Mouse (Mus musculus) c-Kit-positive CD71-positive TER-119-positive erythroid progenitor cells, embryonic 14.5 days (primary cell): ENCODE measurements around the gene Rtl8a.
"Not testable (repeated sequence)": the region's sequence is repeated elsewhere in the genome, so short reads cannot be mapped to it uniquely, and the experiment has no call there.

Source experiments
- DNase-seq: peaks from one replicate; pipeline ENCODE4 v3.0.0-alpha.2; 2013; ENCODE audit warnings: low spot score

Gene Rtl8a

DNA sequence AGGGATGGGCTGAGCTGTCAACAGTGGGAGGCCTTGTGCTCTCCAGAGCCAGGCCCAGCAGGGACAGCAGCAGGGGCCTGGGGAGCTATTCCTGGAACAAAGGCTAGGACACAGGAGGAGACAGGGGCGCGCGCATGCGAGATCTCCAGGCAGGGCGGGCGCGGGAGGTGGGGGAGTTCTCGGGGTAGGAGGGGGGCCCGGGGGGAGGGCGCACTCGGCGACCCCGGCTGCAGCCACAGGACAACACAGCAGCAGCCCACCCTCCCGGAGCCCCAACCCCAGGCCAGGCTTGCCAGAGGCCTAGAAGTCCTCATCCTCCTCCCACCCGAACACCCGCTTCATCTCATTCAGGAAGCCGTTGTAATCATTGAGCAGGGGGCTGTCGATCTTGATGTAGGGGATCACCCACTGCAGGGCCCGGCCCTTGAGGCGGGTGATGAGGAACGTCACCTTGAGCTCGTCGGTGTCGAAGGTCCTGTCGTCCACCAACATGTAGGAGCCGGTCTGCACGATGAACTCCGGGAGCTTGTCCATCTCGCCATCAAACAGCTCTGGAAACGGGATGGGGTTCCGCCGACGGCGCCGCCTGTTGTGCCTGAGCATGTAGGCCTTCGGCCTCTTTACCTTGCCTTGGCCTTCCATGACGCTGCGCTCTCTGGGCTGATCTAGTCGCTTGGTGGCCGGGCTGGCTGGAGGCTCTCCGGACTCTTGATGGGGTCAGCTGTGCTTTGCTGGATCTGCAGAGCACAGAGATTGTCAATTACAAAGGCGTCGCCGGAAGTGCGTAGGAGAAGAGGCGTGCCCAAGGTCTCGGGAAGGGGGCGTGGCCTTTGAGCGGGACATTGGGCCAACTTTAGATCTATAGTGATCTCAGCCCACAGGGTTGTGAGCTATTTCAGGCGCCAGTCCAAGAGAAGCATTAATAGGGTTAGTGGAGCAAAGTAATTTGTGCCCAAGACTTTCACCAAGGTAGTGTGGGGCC, at the start of gene Rtl8a:
Gene Rtl8a (minus strand): TSS at position 703 of the 982 bp plus-strand sequence.
- DNase-seq: peak; percentile 37

DNA sequence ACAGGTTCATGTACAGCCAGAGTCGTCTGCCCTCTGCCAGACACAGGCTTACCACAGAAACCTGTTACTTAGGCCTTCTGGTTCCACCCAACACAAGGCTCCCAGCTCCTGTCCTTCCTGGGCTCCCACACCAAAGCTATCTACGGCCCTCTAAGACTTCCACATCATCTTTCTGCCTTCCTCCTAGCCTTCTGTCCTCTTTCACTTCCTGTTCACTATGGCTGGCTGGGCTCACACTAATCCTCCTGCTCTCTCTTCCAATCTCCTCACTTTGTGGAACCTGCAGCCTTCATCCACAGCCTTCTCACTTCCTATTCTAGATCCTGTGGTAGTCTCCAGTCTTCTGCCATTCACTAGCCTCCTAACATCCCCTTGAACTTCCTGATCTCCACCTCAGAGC, 49.7 kb upstream of the Rtl8a start:
- DNase-seq: no peak

DNA sequence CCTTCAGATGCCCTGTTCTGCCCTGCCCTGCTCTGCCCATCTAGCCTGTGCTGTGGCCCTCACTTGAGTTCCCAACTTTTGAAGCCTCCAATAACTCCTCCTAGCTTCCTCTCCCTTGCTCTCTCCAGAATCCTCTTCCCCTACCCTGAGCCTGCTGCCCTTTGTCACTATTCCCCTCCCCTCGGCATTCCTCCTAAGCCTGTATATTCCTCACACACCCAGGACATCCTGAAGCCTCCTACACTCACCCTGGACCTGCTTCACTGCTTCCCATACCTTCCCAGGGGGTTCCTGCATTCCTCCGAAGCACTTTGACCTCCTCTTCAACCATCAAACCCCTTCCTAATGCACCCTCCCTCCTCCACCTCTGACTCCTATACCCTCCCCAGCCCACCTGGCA, 48.6 kb upstream of the Rtl8a start:
- no peak for DNase-seq

DNA sequence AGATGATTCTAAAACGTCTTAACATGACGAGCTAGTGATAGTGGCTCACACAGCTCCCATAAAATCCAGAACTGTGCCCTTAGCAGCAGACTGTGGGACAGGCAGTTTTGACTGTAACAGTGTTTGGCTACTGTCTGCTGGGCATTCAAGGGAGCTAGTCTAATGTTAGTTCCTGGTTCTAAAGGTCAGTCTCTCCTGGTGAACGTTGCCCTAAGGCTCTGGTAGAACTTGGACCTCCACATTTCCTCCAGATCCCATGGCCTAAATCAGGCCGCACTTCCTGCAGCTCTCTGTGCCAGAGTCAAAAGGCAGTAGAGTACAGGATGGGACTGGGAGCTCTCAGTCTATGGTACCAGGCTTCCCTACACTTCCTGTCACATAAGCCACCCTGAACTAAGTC, 41.2 kb upstream of the Rtl8a start:
- not testable (repeated sequence) for DNase-seq

DNA sequence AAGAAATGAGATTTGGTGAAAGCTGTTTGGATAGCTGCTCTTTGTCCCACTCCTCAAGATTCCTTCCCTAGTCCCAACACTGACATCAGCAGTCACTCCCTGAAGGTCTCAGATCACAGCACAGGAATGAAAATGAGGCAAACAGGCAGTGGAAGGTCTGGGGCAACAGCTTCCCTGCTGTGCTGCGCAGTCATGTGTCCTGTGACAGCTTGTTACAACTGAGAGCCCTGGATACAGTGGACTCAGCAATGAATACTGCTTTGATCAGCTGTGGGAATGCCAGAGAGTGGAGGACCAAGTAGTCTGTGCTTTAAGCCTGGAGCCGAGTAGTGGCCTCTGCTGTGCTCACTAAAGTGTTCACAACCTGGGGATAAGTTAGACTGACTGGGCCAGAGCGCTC, 39.2 kb upstream of the Rtl8a start:
- not testable (repeated sequence) for DNase-seq

DNA sequence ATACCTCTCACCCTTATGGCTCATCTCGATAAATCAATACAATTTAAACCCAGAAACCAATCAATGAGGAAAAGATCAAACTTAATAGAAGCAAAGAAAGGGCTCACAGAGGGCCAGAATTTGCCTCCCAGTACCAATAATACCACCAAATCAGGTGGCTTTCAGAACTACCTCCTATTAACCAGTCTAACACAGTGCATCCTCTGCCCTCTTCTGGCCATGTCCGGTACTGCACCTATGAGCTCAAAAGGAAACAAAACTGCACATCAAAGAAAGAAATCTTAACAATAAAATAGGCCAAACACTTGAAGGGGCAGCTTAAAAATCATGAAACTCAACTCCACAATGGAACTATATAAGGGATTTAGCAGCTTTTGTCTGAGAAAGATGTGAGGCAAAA, 33.5 kb upstream of the Rtl8a start:
- DNase-seq: not testable (repeated sequence)

DNA sequence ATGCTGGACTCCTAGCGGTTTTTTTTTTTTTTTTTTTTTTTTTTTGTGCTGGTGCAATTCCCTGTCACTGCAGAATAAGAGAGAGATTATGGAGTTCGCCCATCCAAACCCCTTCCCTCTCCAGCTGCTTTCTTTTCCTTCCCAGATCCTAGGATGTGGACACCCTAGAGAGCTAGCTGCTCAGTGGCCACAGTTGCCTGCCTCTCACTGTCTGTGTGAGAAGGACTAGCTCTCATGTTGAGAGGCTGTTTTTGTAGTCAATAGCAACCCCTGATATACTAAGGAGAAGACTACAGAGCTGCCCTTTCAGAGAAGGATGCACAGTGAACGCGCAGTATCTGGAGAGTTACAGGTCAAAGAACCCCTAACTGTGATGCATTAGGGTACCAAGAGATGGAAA, 27.2 kb upstream of the Rtl8a start:
- DNase-seq: not testable (repeated sequence)

DNA sequence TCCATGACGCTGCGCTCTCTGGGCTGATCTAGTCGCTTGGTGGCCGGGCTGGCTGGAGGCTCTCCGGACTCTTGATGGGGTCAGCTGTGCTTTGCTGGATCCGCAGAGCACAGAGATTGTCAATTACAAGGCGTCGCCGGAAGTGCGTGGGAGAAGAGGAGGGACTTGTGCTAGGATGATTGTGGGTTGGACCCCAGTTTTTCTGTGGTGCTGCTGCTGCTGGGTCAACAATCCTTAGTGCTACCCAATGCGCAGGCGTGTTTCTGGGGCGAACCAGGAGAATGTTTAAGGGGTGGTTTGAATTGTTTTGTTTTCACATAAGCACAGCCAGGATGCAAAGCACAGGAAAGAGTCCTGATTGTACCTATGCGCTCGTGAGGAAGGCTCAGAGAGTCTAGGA, 26.8 kb upstream of the Rtl8a start, which contains the start of gene Rtl8b:
Gene Rtl8b (minus strand): TSS at position 115 of the 400 bp plus-strand sequence.
- peak; percentile 29 for DNase-seq

DNA sequence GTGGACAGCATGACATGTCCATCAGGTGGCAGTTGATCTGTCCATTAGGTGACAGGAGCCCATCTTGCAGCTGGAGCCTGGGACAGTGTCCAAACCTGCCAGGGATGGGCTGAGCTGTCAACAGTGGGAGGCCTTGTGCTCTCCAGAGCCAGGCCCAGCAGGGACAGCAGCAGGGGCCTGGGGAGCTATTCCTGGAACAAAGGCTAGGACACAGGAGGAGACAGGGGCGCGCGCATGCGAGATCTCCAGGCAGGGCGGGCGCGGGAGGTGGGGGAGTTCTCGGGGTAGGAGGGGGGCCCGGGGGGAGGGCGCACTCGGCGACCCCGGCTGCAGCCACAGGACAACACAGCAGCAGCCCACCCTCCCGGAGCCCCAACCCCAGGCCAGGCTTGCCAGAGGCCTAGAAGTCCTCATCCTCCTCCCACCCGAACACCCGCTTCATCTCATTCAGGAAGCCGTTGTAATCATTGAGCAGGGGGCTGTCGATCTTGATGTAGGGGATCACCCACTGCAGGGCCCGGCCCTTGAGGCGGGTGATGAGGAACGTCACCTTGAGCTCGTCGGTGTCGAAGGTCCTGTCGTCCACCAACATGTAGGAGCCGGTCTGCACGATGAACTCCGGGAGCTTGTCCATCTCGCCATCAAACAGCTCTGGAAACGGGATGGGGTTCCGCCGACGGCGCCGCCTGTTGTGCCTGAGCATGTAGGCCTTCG, 26.2 kb upstream of the Rtl8a start:
- not testable (repeated sequence) for DNase-seq

DNA sequence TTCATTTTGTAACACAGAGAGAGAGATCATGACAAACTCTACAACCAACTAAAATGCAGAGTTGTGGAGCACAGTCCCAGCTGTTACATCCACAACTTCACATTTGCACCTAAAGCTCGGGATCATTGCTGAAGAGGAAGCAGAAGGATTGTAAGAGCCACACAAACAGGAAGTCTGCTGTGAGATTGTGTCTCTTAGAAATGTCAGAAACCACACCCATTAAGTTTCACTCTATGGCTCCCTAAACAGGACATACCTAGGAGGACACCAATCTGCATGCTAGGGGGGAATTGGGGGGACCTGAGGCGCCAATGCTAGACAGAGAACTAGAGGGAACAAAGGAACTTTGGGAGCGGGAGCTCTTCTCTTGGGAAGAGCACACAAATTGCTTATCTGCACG, 9.4 kb upstream of the Rtl8a start:
- not testable (repeated sequence) for DNase-seq

DNA sequence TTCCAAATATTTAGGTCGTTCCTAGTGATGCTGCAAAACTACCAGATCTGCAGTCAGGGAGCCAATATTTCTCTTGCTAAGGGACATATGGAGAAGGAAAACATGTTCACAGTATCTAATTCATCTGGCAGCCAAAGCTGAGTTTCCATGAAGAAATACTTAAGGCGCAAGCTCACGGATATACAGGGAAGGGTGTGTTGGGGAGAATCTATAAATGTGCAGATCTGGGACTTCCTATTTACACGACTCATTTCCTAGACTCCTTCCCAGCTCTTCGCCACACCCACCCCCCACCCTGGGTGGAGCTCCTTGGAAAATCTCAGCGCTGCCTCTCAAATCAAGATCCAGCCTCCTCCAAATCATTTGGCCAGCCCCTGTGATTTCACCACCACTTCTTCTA, 2.4 kb upstream of the Rtl8a start:
- no peak for DNase-seq

DNA sequence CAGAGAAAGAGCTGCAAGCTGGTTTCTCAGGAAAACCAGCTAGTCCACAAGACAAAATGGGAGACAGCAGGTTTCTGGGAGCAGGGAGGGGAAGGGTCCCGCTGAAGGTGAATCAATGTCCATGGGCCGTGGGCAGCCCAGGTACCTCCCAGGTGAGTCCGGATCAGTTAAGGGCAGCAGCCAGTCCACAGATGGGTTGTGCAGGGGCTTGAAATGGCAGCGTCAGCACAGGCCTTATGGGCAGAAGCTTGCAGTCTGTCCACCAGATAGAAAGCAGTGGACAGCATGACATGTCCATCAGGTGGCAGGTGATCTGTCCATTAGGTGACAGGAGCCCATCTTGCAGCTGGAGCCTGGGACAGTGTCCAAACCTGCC, 890 bp downstream of the Rtl8a start:
- not testable (repeated sequence) for DNase-seq

DNA sequence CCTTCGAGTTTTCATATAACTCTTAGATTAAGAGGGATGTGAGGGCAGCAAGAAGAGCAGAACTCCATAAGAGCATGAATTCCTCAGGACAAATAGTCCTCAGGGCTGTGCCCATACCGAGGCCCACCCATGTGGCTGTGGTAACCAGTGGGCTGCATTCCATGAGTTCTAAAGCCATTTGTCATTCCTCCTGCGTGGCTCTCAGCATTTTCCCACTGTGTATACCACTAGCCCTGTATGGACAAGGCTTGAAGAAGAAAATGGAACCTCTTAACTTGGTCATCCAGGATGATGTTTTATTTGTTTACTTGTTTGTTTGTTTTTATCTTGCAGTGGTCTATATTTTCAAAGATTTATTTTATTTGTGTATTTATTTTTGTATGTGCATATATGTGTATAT, 5.4 kb downstream of the Rtl8a start:
- not testable (repeated sequence) for DNase-seq

DNA sequence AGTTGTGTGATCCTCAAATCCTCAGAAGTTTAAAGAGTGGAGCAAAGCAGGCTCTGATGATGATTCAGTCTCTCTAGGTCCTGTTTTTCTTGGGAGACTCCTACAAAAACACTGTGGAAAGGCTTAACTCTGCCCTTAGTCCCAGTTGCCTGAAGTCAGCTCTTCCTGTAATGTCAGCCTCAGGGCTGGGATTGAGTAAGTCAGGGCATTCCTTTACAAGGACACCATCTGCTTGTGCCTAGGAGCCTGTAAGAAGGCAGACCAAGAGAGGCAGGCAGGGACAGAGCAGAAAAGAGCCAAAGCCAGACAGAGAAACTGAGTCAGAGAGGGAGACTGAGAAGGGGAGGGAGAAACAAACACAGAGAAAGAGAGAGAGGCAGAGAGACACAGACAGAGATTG, 32.1 kb downstream of the Rtl8a start:
- not testable (repeated sequence) for DNase-seq

DNA sequence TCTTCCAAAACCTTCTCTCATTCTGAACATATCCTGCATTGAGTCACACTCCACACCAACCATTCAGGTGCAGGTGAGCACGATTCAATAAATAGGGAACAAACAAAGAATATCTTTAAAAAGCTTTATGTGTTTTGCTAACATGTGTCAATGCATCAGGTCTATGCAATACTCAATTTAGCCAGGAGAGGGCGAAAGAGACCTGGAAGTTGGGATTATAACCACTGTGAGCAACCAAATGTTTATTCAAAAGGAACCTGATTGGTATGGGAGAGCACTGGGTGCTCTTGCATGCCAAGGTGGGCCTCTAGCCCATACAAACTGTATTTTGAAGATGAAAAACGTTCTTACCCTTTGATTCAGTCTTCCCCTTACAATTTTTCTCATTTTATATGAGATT, 32.9 kb downstream of the Rtl8a start:
- peak; percentile 34 for DNase-seq

DNA sequence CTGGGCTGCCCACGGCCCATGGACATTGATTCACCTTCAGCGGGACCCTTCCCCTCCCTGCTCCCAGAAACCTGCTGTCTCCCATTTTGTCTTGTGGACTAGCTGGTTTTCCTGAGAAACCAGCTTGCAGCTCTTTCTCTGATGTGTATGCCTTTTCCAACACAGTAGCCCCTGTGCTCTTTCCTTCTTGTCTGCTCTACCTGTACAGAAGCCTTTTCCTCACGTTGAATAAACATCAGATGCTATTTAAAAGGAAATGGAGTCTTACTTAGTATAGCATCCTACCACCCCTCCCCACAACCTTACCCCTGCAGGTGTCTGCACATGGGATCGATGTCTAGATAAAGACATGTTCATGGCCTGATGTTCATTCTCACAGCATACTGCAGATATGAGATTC, 34.6 kb downstream of the Rtl8a start, which contains the start of gene Gm14597:
Gene Gm14597 (minus strand): TSS at position 101 of the 400 bp plus-strand sequence.
- DNase-seq: not testable (repeated sequence)

DNA sequence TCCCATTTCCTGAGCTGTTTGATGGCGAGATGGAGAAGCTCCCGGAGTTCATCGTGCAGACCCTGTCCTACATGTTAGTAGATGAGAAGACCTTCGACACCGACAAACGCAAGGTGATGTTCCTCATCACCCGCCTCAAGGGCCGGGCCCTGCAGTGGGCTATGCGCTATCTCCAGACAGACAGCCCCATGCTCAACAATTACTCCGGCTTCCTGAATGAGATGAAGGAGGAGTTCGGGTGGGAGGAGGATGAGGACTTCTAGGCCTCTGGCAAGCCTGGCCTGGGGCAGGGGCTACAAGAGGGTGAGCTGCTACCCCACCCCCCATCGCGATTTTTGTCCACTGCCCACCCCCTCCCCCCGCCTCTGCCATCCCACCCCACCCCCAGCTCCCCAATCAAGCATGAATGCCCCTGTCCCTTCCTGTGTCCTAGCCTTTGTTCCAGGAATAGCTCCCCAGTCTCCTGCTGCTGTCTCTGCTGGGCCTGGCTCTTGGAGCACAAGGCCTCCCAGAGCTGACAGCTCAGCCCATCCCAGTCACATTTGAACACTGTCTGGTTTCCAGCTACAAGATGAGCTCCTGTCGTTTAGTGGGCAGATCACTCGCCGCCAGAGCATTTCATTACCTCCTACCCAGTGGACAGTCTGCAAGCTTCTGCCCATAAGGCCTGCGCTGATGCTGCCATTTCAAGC, 35.2 kb downstream of the Rtl8a start:
- DNase-seq: no peak

DNA sequence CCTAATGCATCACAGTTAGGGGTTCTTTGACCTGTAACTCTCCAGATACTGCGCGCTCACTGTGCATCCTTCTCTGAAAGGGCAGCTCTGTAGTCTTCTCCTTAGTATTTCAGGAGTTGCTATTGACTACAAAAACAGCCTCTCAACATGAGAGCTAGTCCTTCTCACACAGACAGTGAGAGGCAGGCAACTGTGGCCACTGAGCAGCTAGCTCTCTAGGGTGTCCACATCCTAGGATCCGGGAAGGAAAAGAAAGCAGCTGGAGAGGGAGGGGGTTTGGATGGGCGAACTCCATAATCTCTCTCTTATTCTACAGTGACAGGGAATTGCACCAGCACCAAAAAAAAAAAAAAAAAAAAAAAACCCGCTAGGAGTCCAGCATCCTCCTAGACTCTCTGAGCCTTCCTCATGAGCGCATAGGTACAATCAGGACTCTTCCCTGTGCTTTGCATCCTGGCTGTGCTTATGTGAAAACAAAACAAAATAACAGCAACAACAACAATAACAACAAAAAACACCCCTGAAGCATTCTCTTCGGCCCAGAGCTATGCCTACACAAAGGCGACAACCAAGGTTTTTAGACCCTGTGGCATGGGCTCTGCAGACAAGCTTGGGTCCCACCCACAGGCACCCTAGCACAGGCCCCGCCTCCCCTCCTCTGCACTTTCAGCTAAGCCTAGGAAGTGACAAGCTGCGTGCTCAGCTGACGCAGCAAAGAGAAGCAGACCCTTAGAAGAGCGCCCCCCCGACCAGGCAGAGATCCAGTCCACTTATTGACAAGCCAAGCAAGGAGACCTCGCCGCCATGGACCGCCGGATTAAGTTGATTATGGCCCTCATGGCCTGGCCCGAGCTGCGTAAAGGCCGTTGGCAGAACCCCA, 36.0 kb downstream of the Rtl8a start, which contains the start of gene Rtl8c:
Gene Rtl8c (plus strand): TSS at position 791 of the 880 bp plus-strand sequence.
- DNase-seq: no peak

DNA sequence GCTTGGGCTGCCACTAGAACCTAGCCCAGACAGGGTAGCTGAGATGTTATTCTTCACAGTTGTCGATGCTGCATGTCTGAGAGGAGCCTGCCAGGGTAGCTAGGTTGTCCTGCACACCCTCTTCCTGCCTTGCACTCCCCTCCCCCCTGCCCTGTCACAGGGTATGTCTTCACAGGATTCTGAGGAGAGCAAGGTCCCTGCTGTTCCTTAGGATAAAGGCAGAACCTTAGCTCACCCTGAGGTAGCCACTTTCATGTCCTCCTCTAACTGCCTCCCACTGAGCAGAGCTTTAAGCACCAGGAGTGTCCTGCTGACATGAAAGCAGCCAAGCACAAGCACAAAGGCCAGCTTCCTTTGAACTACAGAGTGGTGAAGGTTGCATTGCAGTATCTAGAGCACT, 37.3 kb downstream of the Rtl8a start:
- DNase-seq: not testable (repeated sequence)

DNA sequence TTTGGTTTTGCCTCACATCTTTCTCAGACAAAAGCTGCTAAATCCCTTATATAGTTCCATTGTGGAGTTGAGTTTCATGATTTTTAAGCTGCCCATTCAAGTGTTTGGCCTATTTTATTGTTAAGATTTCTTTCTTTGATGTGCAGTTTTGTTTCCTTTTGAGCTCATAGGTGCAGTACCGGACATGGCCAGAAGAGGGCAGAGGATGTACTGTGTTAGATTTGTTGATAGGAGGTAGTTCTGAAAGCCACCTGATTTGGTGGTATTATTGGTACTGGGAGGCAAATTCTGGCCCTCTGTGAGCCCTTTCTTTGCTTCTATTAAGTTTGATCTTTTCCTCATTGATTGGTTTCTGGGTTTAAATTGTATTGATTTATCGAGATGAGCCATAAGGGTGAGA, 43.5 kb downstream of the Rtl8a start:
- DNase-seq: not testable (repeated sequence)
